Mouse (Mus musculus) hindbrain, postnatal 0 days (tissue): Measurements from ENCODE around the gene A930004D18Rik. TPM values are rescaled to one million over a fixed set of nuclear protein-coding genes. Genes with fewer than 3 reads are reported as not detected.

Source experiments
- ATAC-seq: fragments of 200-750 bp; cut with Nextera tagmentation; 2 replicates; pipeline ENCODE4 v1.8.0; 2017; ENCODE audit warnings: mild to moderate bottlenecking, moderate TSS enrichment, moderate library complexity
- DNase-seq: peaks from one replicate; pipeline ENCODE4 v3.0.0-alpha.2; 2015; ENCODE audit warnings: low spot score
- H3K27ac ChIP-seq: fragments of 300-500 bp; sonication (generic); 2 replicates; pipeline ENCODE4 v1.5.1; 2014; ENCODE audit warnings: mild to moderate bottlenecking
- H3K27me3 ChIP-seq: fragments of 300-500 bp; sonication (generic); 2 replicates; pipeline ENCODE4 v1.6.1; 2014; ENCODE audit warnings: low read length, mixed read lengths; ENCODE audit not compliant: insufficient read depth
- H3K36me3 ChIP-seq: fragments of 300-500 bp; sonication (generic); 2 replicates; pipeline ENCODE4 v1.6.1; 2014; ENCODE audit warnings: low read length, mixed read lengths; ENCODE audit not compliant: insufficient read depth
- H3K4me1 ChIP-seq: fragments of 300-500 bp; sonication (generic); 2 replicates; pipeline ENCODE4 v1.6.1; 2014; ENCODE audit warnings: antibody characterized with exemption, low read length, mixed read lengths; ENCODE audit not compliant: insufficient read depth
- H3K4me2 ChIP-seq: fragments of 300-500 bp; sonication (generic); 2 replicates; pipeline ENCODE4 v1.6.1; 2014; ENCODE audit warnings: low read depth, mild to moderate bottlenecking, low read length, moderate library complexity, mixed read lengths
- H3K4me3 ChIP-seq: fragments of 300-500 bp; sonication (generic); 2 replicates; pipeline ENCODE4 v1.5.1; 2014; ENCODE audit warnings: low read length
- H3K9ac ChIP-seq: fragments of 300-500 bp; sonication (generic); replicated peaks from 2 replicates; pipeline ENCODE4 v1.6.1; 2014; ENCODE audit warnings: mild to moderate bottlenecking, low read length, moderate library complexity, mixed read lengths
- H3K9me3 ChIP-seq: fragments of 300-500 bp; sonication (generic); 2 replicates; pipeline ENCODE4 v1.6.1; 2016; ENCODE audit warnings: low read length, mixed read lengths
- CTCF ChIP-seq: IDR thresholded peaks from 2 replicates; pipeline ENCODE4 v1.5.1; 2016; ENCODE audit warnings: antibody characterized with exemption, control low read depth, low read depth
- WGBS: fragments of 180-500 bp; shearing (Covaris S2); extraction: QIAGEN DNeasy Blood & Tissue Kit; methylation state at CpG from one replicate; pipeline ENCODE4 v1.1.7; 2014; 5-methylcytosine and 5-hydroxymethylcytosine counted together
- polyA plus RNA-seq: library from polyadenylated mRNA; unstranded; fragments of >200 nt; fragmentation: Nextera tagmentation; extraction: Ambion mirVana; gene quantifications from 2 replicates; pipeline ENCODE4 v1.2.1, GENCODE M21; 2015
- total RNA-seq: library from RNA; depleted of rRNA; stranded (reverse); fragments of >200 nt; gene quantifications from 2 replicates; pipeline ENCODE4 v1.2.3, GENCODE M21; 2014

The A930004D18Rik gene
- total and polyA plus RNA-seq, 2 experiments from 2014 or later: 3.7 to 9.9 TPM

GRCm38 (mm10) chr2:18038141-18038752 is 710 bp upstream of the A930004D18Rik start:
- Histone ChIP-seq H3K27ac (no peak overlapping the region), H3K36me3 (no peaks in the 10 kb centered on the region), H3K4me2 (no peak overlapping the region), H3K4me1 (peaks cover 25% of the 10 kb centered on the region), H3K9me3 (no peaks in the 10 kb centered on the region), H3K9ac (no peak overlapping the region), H3K4me3 (no peak overlapping the region), H3K27me3 (no peaks in the 10 kb centered on the region)
- TF ChIP-seq CTCF: no peak
- 56% methylated on average over 3 of the region's 3 CpGs for WGBS
- DNase-seq: no peak
- ATAC-seq: no peak

DNA sequence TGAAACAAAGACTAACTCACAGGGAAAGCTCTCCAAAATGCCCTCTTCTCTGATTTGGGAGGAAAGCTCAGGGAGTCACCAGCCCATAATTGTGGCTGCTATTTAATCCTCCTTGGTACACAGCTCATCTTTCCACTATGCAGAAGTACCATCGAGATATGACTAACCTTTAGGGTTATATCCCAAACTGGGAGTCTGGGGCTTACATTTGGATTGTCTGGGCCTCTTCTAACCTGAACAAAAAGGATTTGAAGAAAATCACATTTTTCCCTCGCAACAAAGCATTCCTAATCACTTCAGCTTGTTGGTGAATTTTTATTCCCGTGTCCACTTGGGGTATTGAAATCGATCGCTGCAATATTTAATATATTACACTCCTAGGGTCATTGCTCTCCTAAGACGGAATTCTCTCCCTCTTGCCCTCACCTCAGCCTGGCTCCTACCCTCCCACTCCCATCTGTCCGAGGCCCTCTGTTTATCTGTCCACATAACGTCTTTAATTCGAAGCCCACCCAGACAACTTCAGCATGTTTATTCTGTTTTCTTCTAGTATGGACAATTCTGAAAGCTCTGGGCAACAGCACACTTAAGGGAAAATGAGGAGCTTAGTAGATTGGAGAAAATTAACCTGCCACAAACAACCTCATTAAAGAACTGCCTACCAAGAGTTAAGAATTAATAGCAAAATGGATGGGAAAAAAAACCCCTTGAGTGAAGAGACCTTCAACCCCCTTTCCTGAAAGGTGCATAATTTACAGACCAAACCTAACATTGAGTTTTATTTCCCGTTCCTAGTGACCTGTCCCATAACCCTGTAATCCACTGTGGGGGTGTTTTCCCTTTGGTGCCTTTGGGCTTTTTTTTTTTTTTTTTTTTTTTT is 2.9 kb downstream of the A930004D18Rik start:
- no peak overlapping the region for H3K4me3 ChIP-seq
- no peaks in the 10 kb centered on the region for H3K36me3 ChIP-seq
- H3K27me3 ChIP-seq: no peaks in the 10 kb centered on the region
- ATAC-seq (no peak), DNase-seq (no peak)
- H3K4me1 ChIP-seq: peaks cover 11% of the 10 kb centered on the region
- no peak overlapping the region for H3K4me2 ChIP-seq
- H3K9ac ChIP-seq: no peak overlapping the region
- TF ChIP-seq CTCF: no peak
- H3K27ac ChIP-seq: no peak overlapping the region
- no peaks in the 10 kb centered on the region for H3K9me3 ChIP-seq
- WGBS: 69% methylated on average over 10 of the region's 10 CpGs

DNA sequence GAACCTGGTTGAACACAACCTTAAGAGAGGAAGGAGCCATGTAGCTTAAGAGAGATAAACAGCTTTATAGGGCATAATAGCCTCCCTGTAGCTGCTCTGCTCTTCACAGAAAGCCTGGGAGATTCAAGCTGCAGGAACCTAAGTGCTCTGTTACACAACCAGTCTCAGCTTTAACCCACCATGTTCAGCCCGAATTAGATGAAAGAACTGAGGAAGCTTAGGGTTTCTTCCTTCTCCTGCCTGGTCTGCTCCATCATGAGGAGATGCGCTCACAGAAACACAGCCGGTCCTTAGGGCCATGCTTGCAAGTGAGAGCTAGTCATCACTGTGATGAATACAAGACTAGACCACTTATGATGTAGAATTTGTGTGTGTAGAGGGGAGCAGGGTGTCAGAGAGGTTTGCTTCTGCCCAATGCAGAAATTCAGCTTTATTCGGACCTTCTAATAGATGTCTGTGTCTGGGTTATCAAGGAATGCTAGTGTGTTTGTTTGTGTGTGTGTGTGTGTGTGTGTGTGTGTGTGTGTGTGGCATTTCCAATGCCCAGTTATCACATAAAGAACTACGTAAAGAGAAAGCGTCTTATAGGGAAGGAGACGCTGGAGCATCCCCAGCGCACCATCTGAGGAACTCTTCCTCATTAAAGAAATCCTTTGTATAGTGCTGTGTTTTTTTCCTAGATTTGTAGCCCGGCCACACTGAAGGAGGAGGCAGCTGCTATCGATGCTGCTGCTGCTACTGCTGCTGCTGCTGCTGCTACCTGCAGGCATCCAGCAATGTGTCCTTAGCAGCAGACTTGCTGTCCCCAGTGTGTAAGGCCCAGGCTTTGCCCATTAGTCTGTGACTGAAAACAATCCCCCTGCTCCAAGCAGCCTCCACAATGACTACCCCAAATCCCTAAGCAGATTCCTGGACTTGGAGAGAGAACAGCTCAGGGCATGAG is 4.1 kb downstream of the A930004D18Rik start:
- Histone ChIP-seq H3K9ac (no peak overlapping the region), H3K36me3 (no peaks in the 10 kb centered on the region), H3K27me3 (no peaks in the 10 kb centered on the region), H3K9me3 (no peaks in the 10 kb centered on the region), H3K4me1 (peaks cover 11% of the 10 kb centered on the region), H3K27ac (no peak overlapping the region), H3K4me2 (no peak overlapping the region), H3K4me3 (no peak overlapping the region)
- TF ChIP-seq CTCF: no peak
- WGBS: 58% methylated on average over 10 of the region's 10 CpGs
- no peak for ATAC-seq
- no peak for DNase-seq

GRCm38 (mm10) chr2:18032538-18032895 is 5.0 kb downstream of the A930004D18Rik start:
- Histone ChIP-seq H3K4me1 (peaks cover 11% of the 10 kb centered on the region), H3K9ac (no peak overlapping the region), H3K4me2 (no peak overlapping the region; the same call in 1 of the 2 replicates), H3K27me3 (no peaks in the 10 kb centered on the region), H3K4me3 (no peak overlapping the region), H3K9me3 (no peaks in the 10 kb centered on the region), H3K36me3 (no peaks in the 10 kb centered on the region), H3K27ac (no peak overlapping the region)
- no peak for DNase-seq
- WGBS: 59% methylated on average over 5 of the region's 5 CpGs
- no peak for TF ChIP-seq CTCF
- no peak for ATAC-seq

DNA sequence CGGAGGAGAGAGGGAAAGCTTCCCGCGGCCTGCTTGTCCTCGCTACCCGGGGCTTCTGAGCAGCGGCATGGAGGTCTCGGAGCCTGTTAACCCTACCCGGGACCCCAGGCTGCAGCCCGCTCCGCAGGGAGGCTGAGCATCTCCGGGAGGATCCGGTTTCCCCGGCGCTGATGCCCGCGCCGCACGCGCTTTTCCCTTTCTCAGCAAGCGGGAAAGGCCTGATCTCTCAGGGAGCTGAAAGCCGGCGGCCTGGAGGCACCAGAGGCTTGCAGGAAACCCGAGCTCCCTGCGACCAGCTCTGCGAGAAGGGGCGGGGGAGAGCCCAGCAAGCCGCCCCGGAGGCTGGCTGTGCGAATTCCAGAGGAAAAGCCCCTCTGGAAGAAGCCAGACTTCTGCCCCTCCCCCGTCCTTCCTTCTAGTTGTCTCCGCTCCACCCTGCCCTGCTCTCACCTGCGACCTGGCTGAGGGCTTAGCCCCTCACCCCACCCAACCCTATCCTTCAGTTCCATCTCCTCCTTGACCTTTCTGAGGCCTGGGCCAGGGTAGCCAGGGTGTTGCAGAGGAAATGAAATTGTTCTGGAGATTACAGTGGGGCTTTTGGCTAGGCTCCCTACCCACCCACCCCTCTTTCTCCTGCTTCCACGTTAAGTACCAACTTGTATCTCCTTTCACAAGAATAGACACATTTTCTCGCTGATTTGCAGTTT is 5.6 kb downstream of the A930004D18Rik start:
- no peak for TF ChIP-seq CTCF
- 9% methylated on average over 32 of the region's 34 CpGs for WGBS

DNA sequence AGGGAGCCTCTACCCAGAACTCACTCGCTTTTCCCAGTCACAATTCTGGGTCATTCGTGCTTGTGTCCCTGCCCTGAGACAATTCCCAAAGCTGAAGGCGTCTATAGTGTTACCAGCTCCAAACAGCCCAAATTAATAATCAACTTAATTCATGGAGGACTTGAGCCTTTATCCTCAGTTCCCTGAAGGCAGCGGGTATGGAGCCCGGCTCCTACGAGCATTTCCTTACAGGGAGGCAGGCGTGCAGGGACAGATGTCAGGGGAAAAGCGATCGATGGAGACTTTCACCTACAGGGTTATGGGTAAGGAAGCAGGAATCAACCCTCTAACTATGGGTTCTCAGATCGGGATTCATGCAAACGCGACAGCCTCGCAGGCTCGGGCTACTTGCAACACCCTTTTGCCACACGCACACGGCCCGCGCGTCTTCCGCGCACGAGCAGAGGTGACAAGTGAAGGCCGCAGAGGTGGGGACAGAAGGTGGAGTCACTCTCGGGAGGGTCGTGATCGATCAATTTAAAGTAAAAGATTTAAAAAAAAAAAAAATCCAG is 6.2 kb downstream of the A930004D18Rik start:
- H3K4me3 ChIP-seq: peak overlapping the region; percentile 41
- H3K36me3 ChIP-seq: no peaks in the 10 kb centered on the region
- H3K9me3 ChIP-seq: no peaks in the 10 kb centered on the region
- no peak for TF ChIP-seq CTCF
- H3K27me3 ChIP-seq: no peaks in the 10 kb centered on the region
- ATAC-seq (no peak), DNase-seq (peak; percentile 61)
- peak overlapping the region; percentile 63 for H3K9ac ChIP-seq
- H3K4me1 ChIP-seq: peaks cover 20% of the 10 kb centered on the region
- H3K4me2 ChIP-seq: peak overlapping the region; percentile 94
- no peak overlapping the region for H3K27ac ChIP-seq
- 16% methylated on average over 26 of the region's 26 CpGs for WGBS

More for the DNA sequence above, 5.6 kb downstream of the A930004D18Rik start:
- no peak for ATAC-seq
- DNase-seq: peak; percentile 76
- Histone ChIP-seq H3K4me1 (peaks cover 14% of the 10 kb centered on the region), H3K27me3 (no peaks in the 10 kb centered on the region), H3K36me3 (no peaks in the 10 kb centered on the region), H3K4me2 (peak overlapping the region; percentile 94), H3K27ac (no peak overlapping the region), H3K9me3 (no peaks in the 10 kb centered on the region), H3K9ac (peak overlapping the region; percentile 63), H3K4me3 (peak overlapping the region; percentile 41)
